Mouse (Mus musculus): ENCODE data around the gene Insrr. TPM values are rescaled to one million over a fixed set of nuclear protein-coding genes. Genes with fewer than 3 reads are reported as not detected.

The Insrr gene
- polyA plus RNA-seq, 1 experiment: not detected

GRCm38 (mm10) chr3:87783282-87784023 is 13.3 kb upstream of the Insrr start:
- H3K27me3 ChIP-seq (ENCODE audit: control insufficient read depth, insufficient read depth, low read length, poor library complexity, severe bottlenecking): no peaks in the 10 kb centered on the region
- no peak overlapping the region for H3K9ac ChIP-seq (ENCODE audit: low read depth, poor library complexity, severe bottlenecking)
- H3K27ac ChIP-seq (ENCODE audit: insufficient read depth, low read length): no peak overlapping the region
- H3K4me3 ChIP-seq (ENCODE audit: low read depth, low read length): peak overlapping the region; percentile 31
- no peaks in the 10 kb centered on the region for H3K4me1 ChIP-seq (ENCODE audit: control insufficient read depth, insufficient read depth, low read length)
- no peak for TF ChIP-seq EP300 (IDR thresholded peaks at IDR 0.05; ENCODE audit: insufficient read depth, low read depth, low read length)
- TF ChIP-seq CTCF (IDR thresholded peaks at IDR 0.05; ENCODE audit: low read depth, low read length): no peak
- TF ChIP-seq POLR2A (IDR thresholded peaks at IDR 0.05; ENCODE audit: insufficient read depth, low read length): no peak
- H3K36me3 ChIP-seq (ENCODE audit: control insufficient read depth, insufficient read depth, low read length, poor library complexity, severe bottlenecking): no peaks in the 10 kb centered on the region
- H3K9me3 ChIP-seq (replicated peaks; ENCODE audit: control insufficient read depth, insufficient read depth, low read length, poor library complexity, severe bottlenecking): no peaks in the 10 kb centered on the region

DNA sequence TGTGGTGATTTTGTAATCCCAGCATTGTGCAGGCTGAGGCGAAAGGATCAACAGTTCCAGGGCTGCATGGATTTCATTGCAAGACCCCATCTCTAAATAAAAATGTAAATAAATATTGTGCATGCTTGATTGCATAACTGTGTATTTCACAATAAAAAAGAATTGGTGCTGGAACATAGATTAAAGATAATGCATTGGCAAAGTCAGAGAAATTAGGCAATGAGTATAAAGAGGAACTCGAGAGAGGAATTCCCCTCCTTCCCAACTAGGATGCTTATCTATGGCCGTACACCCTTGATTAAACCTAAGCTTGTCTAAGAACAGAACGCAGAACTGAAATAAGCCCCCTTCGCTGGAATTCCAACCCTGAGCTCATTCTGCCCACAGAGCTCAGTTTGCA is 11.6 kb upstream of the Insrr start:
- H3K27me3 ChIP-seq (ENCODE audit: control insufficient read depth, insufficient read depth, low read length, poor library complexity, severe bottlenecking): no peaks in the 10 kb centered on the region
- TF ChIP-seq EP300 (IDR thresholded peaks at IDR 0.05; ENCODE audit: insufficient read depth, low read depth, low read length) (no peak), CTCF (IDR thresholded peaks at IDR 0.05; ENCODE audit: low read depth, low read length) (no peak), POLR2A (IDR thresholded peaks at IDR 0.05; ENCODE audit: insufficient read depth, low read length) (no peak)
- no peak overlapping the region for H3K4me3 ChIP-seq (ENCODE audit: low read depth, low read length)
- no peak overlapping the region for H3K27ac ChIP-seq (ENCODE audit: insufficient read depth, low read length)
- H3K9me3 ChIP-seq (replicated peaks; ENCODE audit: control insufficient read depth, insufficient read depth, low read length, poor library complexity, severe bottlenecking): no peaks in the 10 kb centered on the region
- no peak overlapping the region for H3K9ac ChIP-seq (ENCODE audit: low read depth, poor library complexity, severe bottlenecking)
- H3K4me1 ChIP-seq (ENCODE audit: control insufficient read depth, insufficient read depth, low read length): no peaks in the 10 kb centered on the region
- H3K36me3 ChIP-seq (ENCODE audit: control insufficient read depth, insufficient read depth, low read length, poor library complexity, severe bottlenecking): no peaks in the 10 kb centered on the region

DNA sequence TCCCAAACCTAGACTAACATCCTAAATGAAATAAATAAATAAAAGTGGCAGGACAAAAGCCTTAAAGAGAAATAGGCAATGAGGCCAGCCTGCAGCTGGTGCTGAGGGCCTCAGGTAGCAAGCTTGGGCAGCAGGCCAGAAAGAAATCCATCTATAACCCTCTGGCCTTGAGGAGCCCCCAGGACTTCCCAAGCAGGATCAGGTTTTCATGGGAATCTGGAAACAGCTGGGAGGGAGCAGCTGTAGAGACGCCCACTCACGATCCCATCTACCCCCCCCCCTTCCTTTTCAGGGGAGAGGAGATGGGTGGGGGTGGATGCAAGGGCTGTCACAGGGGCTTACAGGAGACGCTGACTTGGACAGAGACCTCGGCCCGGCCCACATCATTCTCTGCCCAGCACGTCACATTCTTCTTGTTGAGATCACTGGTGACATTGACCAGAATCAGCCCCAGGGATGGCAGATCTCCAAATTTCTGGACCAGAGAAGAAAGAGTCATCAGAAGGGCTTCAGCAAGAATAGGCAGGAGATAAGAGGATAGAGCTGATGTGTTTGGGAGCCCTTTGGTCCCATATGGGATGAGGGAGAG is 11.0 kb upstream of the Insrr start:
- no peak overlapping the region for H3K4me3 ChIP-seq (ENCODE audit: low read depth, low read length)
- H3K9ac ChIP-seq (ENCODE audit: low read depth, poor library complexity, severe bottlenecking): no peak overlapping the region
- no peaks in the 10 kb centered on the region for H3K27me3 ChIP-seq (ENCODE audit: control insufficient read depth, insufficient read depth, low read length, poor library complexity, severe bottlenecking)
- TF ChIP-seq CTCF (IDR thresholded peaks at IDR 0.05; ENCODE audit: low read depth, low read length) (no peak), EP300 (IDR thresholded peaks at IDR 0.05; ENCODE audit: insufficient read depth, low read depth, low read length) (no peak), POLR2A (IDR thresholded peaks at IDR 0.05; ENCODE audit: insufficient read depth, low read length) (no peak)
- H3K36me3 ChIP-seq (ENCODE audit: control insufficient read depth, insufficient read depth, low read length, poor library complexity, severe bottlenecking): no peaks in the 10 kb centered on the region
- H3K9me3 ChIP-seq (replicated peaks; ENCODE audit: control insufficient read depth, insufficient read depth, low read length, poor library complexity, severe bottlenecking): no peaks in the 10 kb centered on the region
- H3K4me1 ChIP-seq (ENCODE audit: control insufficient read depth, insufficient read depth, low read length): no peaks in the 10 kb centered on the region
- no peak overlapping the region for H3K27ac ChIP-seq (ENCODE audit: insufficient read depth, low read length)

DNA sequence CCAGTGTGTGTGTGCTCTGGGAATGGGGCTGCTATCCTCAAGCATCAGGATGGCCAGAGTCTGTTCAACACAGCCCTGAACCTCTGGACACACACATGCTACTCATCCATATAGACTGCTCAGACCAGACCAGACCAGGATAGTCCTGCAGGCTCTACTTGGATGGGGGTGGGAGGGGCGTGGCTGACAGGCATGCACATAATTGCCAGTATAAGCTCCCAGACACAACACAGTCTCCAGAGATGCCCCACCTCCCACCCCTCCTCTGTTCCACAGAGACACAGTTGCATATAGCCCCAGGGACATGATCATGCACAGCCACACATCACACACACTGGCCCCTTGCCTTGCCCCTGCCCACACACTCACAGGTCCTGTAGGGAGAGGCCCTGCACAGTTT is 7.5 kb upstream of the Insrr start:
- no peaks in the 10 kb centered on the region for H3K27me3 ChIP-seq (ENCODE audit: control insufficient read depth, insufficient read depth, low read length, poor library complexity, severe bottlenecking)
- no peak for TF ChIP-seq EP300 (IDR thresholded peaks at IDR 0.05; ENCODE audit: insufficient read depth, low read depth, low read length)
- TF ChIP-seq CTCF (IDR thresholded peaks at IDR 0.05; ENCODE audit: low read depth, low read length): no peak
- TF ChIP-seq POLR2A (IDR thresholded peaks at IDR 0.05; ENCODE audit: insufficient read depth, low read length): no peak

GRCm38 (mm10) chr3:87789768-87790167 is 7.0 kb upstream of the Insrr start:
- peaks cover 4% of the 10 kb centered on the region for H3K27me3 ChIP-seq (ENCODE audit: control insufficient read depth, insufficient read depth, low read length, poor library complexity, severe bottlenecking)

More for the DNA sequence above, 7.5 kb upstream of the Insrr start:
- Histone ChIP-seq H3K9ac (ENCODE audit: low read depth, poor library complexity, severe bottlenecking) (no peak overlapping the region), H3K4me3 (ENCODE audit: low read depth, low read length) (no peak overlapping the region), H3K4me1 (ENCODE audit: control insufficient read depth, insufficient read depth, low read length) (no peaks in the 10 kb centered on the region), H3K36me3 (ENCODE audit: control insufficient read depth, insufficient read depth, low read length, poor library complexity, severe bottlenecking) (no peaks in the 10 kb centered on the region), H3K9me3 (replicated peaks; ENCODE audit: control insufficient read depth, insufficient read depth, low read length, poor library complexity, severe bottlenecking) (no peaks in the 10 kb centered on the region), H3K27ac (ENCODE audit: insufficient read depth, low read length) (no peak overlapping the region)

GRCm38 (mm10) chr3:87794922-87795325 is 1.8 kb upstream of the Insrr start, which contains the start of gene Ntrk1:
TSS of gene Ntrk1 (minus strand) at chr3:87795162.
- Histone ChIP-seq H3K27me3 (ENCODE audit: control insufficient read depth, insufficient read depth, low read length, poor library complexity, severe bottlenecking) (peaks cover 14% of the 10 kb centered on the region), H3K36me3 (ENCODE audit: control insufficient read depth, insufficient read depth, low read length, poor library complexity, severe bottlenecking) (no peaks in the 10 kb centered on the region), H3K9ac (ENCODE audit: low read depth, poor library complexity, severe bottlenecking) (peak within 1 kb of the TSS; percentile 39; the same call in 1 of the 2 replicates), H3K9me3 (replicated peaks; ENCODE audit: control insufficient read depth, insufficient read depth, low read length, poor library complexity, severe bottlenecking) (no peaks in the 10 kb centered on the region), H3K27ac (ENCODE audit: insufficient read depth, low read length) (no peak within 1 kb of the TSS), H3K4me1 (ENCODE audit: control insufficient read depth, insufficient read depth, low read length) (no peaks in the 10 kb centered on the region), H3K4me3 (ENCODE audit: low read depth, low read length) (peak within 1 kb of the TSS; percentile 47)
- no peak for TF ChIP-seq CTCF (IDR thresholded peaks at IDR 0.05; ENCODE audit: low read depth, low read length)
- no peak for TF ChIP-seq EP300 (IDR thresholded peaks at IDR 0.05; ENCODE audit: insufficient read depth, low read depth, low read length)

More at GRCm38 (mm10) chr3:87789768-87790167, 7.0 kb upstream of the Insrr start:
- no peak overlapping the region for H3K4me3 ChIP-seq (ENCODE audit: low read depth, low read length)
- no peak overlapping the region for H3K27ac ChIP-seq (ENCODE audit: insufficient read depth, low read length)
- no peak overlapping the region for H3K9ac ChIP-seq (ENCODE audit: low read depth, poor library complexity, severe bottlenecking)
- TF ChIP-seq POLR2A (IDR thresholded peaks at IDR 0.05; ENCODE audit: insufficient read depth, low read length) (no peak), EP300 (IDR thresholded peaks at IDR 0.05; ENCODE audit: insufficient read depth, low read depth, low read length) (no peak), CTCF (IDR thresholded peaks at IDR 0.05; ENCODE audit: low read depth, low read length) (no peak)
- H3K9me3 ChIP-seq (replicated peaks; ENCODE audit: control insufficient read depth, insufficient read depth, low read length, poor library complexity, severe bottlenecking): no peaks in the 10 kb centered on the region
- no peaks in the 10 kb centered on the region for H3K36me3 ChIP-seq (ENCODE audit: control insufficient read depth, insufficient read depth, low read length, poor library complexity, severe bottlenecking)
- H3K4me1 ChIP-seq (ENCODE audit: control insufficient read depth, insufficient read depth, low read length): no peaks in the 10 kb centered on the region
